ENCODE assay signal across 7 mouse cellular contexts in genomic region chr7:128462406-128462805, GRCm38 (mm10). TPM values are rescaled to one million over a fixed set of nuclear protein-coding genes. Genes with fewer than 3 reads are reported as not detected.
DNase-seq lines count a peak whose midpoint lies in the region; ATAC-seq lines count a peak whose summit lies in the region.

No protein-coding gene starts in this region.

- DNase-seq in lung, adult 18-20 months = no peak
- peak; percentile 10 to 19 for DNase-seq in cerebellum, postnatal 14 days
- DNase-seq in urinary bladder, postnatal 25 days (ENCODE audit: low spot score) = no peak

- no peaks in the 10 kb centered on the region for H3K36me3 ChIP-seq in lung, embryonic 16.5 days (ENCODE audit: control insufficient read depth, insufficient read depth, low read length)
- no peaks in the 10 kb centered on the region for H3K36me3 ChIP-seq in hindbrain, embryonic 13.5 days
- H3K36me3 ChIP-seq in midbrain, embryonic 12.5 days = no peaks in the 10 kb centered on the region

- H3K9me3 ChIP-seq in lung, embryonic 16.5 days (ENCODE audit: control insufficient read depth, low read length) = no peaks in the 10 kb centered on the region
- no peaks in the 10 kb centered on the region for H3K9me3 ChIP-seq in hindbrain, embryonic 13.5 days
- no peaks in the 10 kb centered on the region for H3K9me3 ChIP-seq in midbrain, embryonic 12.5 days

- no peak overlapping the region for H3K27ac ChIP-seq in lung, embryonic 16.5 days (ENCODE audit: low read length)
- no peak overlapping the region for H3K27ac ChIP-seq in hindbrain, embryonic 13.5 days
- H3K27ac ChIP-seq in midbrain, embryonic 12.5 days (replicated peaks) = peak overlapping the region; percentile 72; the same call in 1 of the 2 replicates

- H3K4me3 ChIP-seq in lung, embryonic 16.5 days (ENCODE audit: low read length) = no peak overlapping the region; the same call in 1 of the 2 replicates
- peak overlapping the region; percentile 93; the same call in 1 of the 2 replicates for H3K4me3 ChIP-seq in hindbrain, embryonic 13.5 days
- peak overlapping the region; percentile 91 for H3K4me3 ChIP-seq in midbrain, embryonic 12.5 days

- ATAC-seq in lung, embryonic 16.5 days (ENCODE audit: low read depth) = no peak
- no peak for ATAC-seq in hindbrain, embryonic 13.5 days (ENCODE audit: low FRiP score)
- ATAC-seq in midbrain, embryonic 12.5 days (ENCODE audit: low FRiP score, low read depth) = no peak
- ATAC-seq in inflammation-experienced regulatory T-cells, adult 6 months = no peak

- H3K4me1 ChIP-seq in lung, embryonic 16.5 days (replicated peaks; ENCODE audit: control insufficient read depth, insufficient read depth, low read length) = peaks cover 10% of the 10 kb centered on the region
- H3K4me1 ChIP-seq in hindbrain, embryonic 13.5 days (replicated peaks) = peaks cover 18% of the 10 kb centered on the region
- peaks cover 21% of the 10 kb centered on the region for H3K4me1 ChIP-seq in midbrain, embryonic 12.5 days

- peak overlapping the region; percentile 58 for H3K9ac ChIP-seq in lung, embryonic 16.5 days (ENCODE audit: low read length)
- H3K9ac ChIP-seq in hindbrain, embryonic 13.5 days = peak overlapping the region; percentile 59
- peak overlapping the region; percentile 50; the same call in 1 of the 2 replicates for H3K9ac ChIP-seq in midbrain, embryonic 12.5 days (replicated peaks)

- WGBS in lung, embryonic 16.5 days = 71% methylated on average over 5 of the region's 5 CpGs
- WGBS in hindbrain, embryonic 13.5 days = 71% methylated on average over 5 of the region's 5 CpGs
- 66% methylated on average over 5 of the region's 5 CpGs for WGBS in midbrain, embryonic 12.5 days

- H3K27me3 ChIP-seq in lung, embryonic 16.5 days (ENCODE audit: control insufficient read depth, insufficient read depth, low read depth, low read length) = no peaks in the 10 kb centered on the region
- no peaks in the 10 kb centered on the region for H3K27me3 ChIP-seq in hindbrain, embryonic 13.5 days
- H3K27me3 ChIP-seq in midbrain, embryonic 12.5 days = no peaks in the 10 kb centered on the region

- H3K4me2 ChIP-seq in lung, embryonic 16.5 days (ENCODE audit: low read depth, low read length) = peak overlapping the region; percentile 78
- H3K4me2 ChIP-seq in hindbrain, embryonic 13.5 days = peak overlapping the region; percentile 65
- peak overlapping the region; percentile 86 for H3K4me2 ChIP-seq in midbrain, embryonic 12.5 days (replicated peaks)

RNA-seq across cellular contexts. Expression of gene Tial1, which starts 0.9 kb away (rescaled TPM):
- 26.8 and 27.1 TPM in 2 replicates for polyA plus RNA-seq in lung, embryonic 16.5 days (2015; fragmentation: Nextera tagmentation; extraction: Ambion mirVana)
- 34.3 and 36.2 TPM in 2 replicates for polyA plus RNA-seq in hindbrain, embryonic 13.5 days (2015; fragmentation: Nextera tagmentation; extraction: Ambion mirVana)
- 39.4 and 41.3 TPM in 2 replicates for polyA plus RNA-seq in midbrain, embryonic 12.5 days (2016; fragmentation: Nextera tagmentation; extraction: Ambion mirVana)
- 10 to 100 TPM; 29.1 to 55.1 (median 33.0) TPM for polyA plus RNA-seq in inflammation-experienced regulatory T-cells, adult 6 months (2017; shearing (Covaris generic))

RNA-seq across cellular contexts. Expression of gene Rgs10, which starts 43.8 kb away (rescaled TPM):
- 42.9 and 45.9 TPM in 2 replicates for polyA plus RNA-seq in lung, embryonic 16.5 days (2015; fragmentation: Nextera tagmentation; extraction: Ambion mirVana)
- polyA plus RNA-seq in hindbrain, embryonic 13.5 days (2015; fragmentation: Nextera tagmentation; extraction: Ambion mirVana) = 34.0 and 40.2 TPM in 2 replicates
- 10.8 and 13.6 TPM in 2 replicates for polyA plus RNA-seq in midbrain, embryonic 12.5 days (2016; fragmentation: Nextera tagmentation; extraction: Ambion mirVana)
- polyA plus RNA-seq in inflammation-experienced regulatory T-cells, adult 6 months (2017; shearing (Covaris generic)) = 100 to 1,000 TPM in 2 of 3 experiments, 10 to 100 TPM in 1; 53.2 to 448 (median 275) TPM

Comparison
In these comparisons a context has a peak if more than half of its experiments do, and no peak if none do; other contexts are left out.
1. DNase-seq: peak in cerebellum, postnatal 14 days (2 of 2); none in lung, adult 18-20 months (0 of 2) and urinary bladder, postnatal 25 days (single experiment).
2. Peak in every context shown above with its lines, with median percentiles within 50 percentile points of each other: H3K4me2 ChIP-seq and H3K9ac ChIP-seq.